Mouse (Mus musculus) cerebellum, adult 11 months (tissue): ENCODE results near the gene Cnnm4.

Source experiments
- DNase-seq: peaks from one replicate; pipeline ENCODE4 v3.0.0; 2022

The Cnnm4 gene

DNA sequence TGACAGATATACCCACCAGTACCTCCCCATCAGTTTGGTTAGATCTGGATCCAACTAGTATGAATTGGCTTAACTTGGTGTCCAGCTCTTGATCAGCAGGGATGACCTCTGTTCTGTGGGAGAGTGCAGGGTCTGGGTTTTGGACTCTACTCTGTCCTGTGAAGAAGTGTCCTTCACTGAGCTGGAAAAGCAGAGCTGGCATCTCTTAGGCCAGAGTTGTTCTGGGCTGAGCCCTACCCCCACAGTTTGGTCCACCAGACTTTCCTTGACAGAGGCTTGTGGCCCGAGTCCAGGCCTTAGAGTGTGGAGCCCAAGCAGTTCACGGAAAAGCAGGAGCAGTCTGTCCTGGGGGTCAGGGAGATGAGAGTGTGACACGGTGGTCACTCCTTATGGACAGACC is 3.2 kb downstream of the Cnnm4 start:
- no peak for DNase-seq

DNA sequence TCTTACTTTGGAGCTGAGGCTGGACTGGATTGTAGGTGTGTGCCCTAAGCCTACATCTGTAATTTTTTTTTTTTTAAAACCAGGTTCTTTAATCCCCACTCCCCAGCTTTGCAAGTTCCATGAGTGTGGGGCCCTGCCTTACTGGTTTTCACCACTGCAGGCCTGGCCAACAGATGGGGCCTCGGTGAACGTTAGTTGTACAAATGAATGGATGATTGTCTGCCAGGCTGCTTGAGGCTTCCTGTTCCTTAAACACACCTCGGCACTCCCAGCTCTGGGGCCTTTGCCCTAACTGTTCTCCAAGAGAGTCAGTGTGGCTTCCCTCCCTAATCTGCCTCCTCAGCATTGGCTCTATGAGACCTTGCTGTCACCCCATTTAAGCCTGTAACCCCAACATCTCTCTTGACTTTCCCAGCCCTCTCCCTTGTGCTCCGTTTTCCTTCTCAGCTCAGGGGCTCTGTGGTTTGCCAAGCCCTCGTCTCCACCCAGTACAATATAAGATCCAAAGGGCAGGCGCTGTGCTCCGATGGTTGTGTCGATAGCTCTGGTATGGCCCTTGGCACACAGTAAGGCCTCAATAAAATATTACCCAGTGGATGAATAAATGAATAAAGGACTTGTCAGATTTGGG is 4.2 kb downstream of the Cnnm4 start:
- no peak for DNase-seq

GRCm38 (mm10) chr1:36476426-36476825 is 5.0 kb downstream of the Cnnm4 start:
- DNase-seq, result no peak

GRCm38 (mm10) chr1:36478343-36478795 is 6.9 kb downstream of the Cnnm4 start:
- DNase-seq, result no peak

DNA sequence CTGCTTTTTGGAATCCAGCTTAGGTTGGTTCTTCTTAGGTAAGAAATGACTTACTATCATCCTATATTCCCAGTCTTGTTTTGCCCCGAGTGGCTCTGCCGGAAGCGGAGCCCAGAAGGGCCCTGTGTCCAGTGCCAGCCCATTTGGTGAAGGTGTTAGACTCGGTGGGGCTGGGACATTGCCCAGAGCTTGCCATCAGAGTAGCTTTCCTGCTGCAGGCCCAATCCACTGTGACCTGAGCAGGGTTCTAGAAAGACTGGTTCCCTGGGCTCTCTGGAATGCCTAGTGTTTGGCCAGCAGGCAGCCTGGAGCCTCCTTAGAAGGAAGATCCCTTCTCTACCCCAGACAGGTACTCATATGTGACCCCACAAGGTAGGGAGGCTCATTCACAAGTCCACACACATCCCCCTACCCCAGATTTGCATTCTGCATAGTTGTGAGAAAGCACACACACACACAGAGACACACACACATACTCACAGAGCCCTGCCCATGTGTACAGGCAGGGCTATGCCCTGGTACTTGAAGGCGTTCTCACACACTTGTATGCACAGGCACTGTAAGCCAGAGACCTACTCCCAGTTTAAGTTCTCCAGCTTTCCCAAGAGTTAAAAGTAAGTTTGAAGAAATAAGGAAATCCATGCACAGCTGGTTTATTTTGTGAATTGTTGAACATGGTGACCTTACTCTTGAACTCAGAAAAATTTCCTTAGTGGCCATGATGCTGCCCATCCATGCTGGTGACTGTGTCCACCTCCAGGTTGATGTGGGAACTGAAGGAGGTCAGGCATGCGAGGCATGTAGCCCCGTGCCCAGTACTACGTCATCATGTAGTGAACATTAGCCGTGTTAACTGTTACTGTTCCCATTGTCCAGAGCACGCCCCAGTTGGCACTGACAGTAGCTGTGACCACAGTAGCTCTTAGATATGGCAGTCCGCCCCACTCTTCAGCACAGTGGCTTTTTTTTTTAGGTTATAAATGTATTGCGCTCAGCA is 8.8 kb downstream of the Cnnm4 start:
- no peak for DNase-seq

DNA sequence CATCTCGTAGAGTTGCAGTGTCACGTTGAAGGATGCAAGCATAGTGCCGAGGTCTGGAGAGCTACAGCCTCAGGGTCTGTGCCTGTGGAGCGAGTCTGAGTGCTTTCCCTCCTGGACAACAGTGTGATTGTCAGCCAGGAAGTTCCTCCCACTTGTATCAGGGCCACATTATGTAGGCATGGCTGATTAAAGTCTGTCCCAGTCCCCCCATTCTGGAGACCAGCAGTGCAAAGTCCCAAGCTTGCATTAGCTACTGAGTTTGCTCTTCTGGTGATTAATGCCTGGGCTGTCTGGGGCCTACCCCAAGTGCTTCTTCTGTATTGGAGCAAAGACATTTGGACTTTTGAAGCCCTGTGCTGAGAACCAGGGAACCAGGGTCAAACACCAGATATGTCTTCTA is 12.4 kb downstream of the Cnnm4 start:
- no peak for DNase-seq

- DNase-seq, result no peak
Observed at GRCm38 (mm10) chr1:36485080-36485479, 13.7 kb downstream of the Cnnm4 start.

DNA sequence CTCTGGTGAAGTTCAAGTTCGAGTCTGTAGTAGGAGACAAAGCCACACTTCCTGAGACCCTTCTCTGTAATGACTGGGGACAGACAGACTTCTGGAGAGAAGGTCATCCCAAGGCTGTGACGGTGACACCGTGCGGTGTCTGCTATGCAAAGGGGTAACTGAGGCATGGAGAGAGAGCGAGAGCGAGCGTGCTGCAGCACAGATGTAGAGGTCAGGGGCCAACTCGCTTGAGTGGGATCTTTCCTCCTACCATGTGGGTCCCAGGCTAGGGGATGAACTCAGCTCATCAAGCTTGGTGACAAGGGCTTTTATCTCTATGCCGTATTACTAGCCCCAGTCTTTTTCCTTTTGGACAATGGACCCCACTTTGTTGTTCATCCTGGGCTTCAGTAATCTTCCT is 15.7 kb downstream of the Cnnm4 start:
- no peak for DNase-seq

GRCm38 (mm10) chr1:36489661-36490060 is 18.2 kb downstream of the Cnnm4 start:
- no peak for DNase-seq

DNA sequence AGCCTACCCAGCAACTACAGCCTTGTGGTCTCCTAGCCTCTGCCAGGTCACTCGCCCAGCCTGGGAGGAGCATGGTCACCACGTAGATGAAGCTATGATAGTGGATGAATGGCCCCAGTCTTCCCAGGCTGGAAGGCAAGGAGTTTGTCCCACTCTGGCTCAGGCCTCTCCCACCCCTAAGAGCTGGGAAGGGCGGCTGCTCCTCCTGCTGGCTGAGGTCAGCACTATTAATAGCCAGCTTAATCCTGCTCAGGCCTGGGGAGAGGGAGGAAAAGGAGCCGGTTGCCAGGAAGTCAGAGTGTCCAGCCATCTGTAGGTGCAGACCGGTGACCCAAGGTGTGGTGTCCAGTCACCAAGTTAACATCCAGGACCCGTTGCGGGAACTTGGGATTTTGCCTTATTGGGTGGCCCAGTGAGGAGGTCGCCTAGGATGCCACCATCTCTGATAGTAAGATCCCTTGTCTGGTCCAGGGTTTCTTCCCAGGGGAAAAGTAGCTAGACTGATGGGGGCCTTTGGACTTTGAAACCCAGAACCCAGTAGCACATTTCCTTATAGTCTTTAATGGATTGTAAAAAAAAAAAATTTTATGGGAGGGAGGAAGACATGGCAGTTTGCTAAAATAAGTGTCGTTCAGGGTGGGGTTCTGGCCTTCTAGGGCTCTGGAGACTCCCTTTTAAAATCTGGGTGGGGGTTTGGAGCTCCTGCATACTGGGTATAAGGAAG is 21.2 kb downstream of the Cnnm4 start:
- peak; percentile 86 for DNase-seq

DNA sequence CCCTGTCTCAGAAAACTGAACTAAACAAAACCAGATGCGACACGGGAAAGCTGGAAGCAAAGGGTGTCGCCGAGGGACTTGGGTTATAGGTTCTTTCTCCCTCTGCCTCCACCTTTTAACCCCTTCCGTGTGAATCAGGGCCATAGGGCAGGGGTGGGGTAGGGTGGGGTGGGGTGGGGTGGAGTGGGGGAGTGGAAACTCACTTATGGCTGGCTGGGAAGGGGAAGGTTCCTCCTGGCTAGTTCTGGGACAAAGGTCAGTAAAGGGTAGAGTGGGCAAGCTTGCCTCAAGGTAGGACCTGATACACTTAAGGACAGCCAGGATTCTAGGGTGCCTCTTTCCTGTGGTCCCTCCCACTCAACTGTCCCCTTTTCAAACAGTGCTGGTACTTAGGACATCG is 21.9 kb downstream of the Cnnm4 start:
- DNase-seq, result no peak

DNA sequence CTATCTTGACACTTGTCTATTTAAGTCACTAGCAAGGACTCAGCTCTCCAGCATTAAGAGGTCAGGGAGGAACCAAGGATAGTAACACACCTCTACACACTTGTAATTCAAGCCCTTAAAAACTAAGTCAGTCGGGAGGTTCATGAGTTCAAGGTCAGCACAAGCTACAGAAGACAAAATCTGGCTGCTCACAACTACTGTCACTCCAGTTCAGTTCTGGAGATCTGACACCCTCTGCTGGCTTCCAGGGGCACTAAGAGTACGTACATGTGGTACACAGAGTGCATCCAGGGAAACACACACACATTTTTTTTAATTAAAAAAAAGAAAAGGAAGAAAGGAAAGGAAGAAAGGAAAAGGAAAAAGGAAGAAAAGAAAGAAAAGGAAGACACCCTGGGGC is 25.3 kb downstream of the Cnnm4 start:
- DNase-seq, result no peak

GRCm38 (mm10) chr1:36497312-36497711 is 25.9 kb downstream of the Cnnm4 start:
- no peak for DNase-seq

- DNase-seq, result peak; percentile 80
Observed at GRCm38 (mm10) chr1:36501261-36501660, 29.8 kb downstream of the Cnnm4 start.

DNA sequence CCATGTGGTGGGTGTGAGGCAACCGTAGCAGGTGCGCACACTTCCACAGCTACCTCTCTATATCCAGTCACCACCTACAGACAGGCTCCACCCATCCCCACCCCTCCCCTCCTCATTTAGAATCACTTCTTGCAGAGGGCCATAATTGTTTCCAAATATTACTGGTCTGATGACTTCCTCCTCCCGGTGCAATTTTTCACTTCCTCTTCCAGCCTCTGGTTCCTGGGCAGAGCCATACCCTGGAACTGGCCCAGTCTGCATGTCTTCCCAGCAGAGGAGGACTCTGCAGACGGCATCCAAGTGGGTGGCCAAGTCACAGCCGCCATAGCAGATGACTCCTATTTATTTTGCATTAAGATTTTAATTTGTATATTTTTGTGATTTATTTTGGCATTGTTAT is 36.8 kb downstream of the Cnnm4 start:
- no peak for DNase-seq

DNA sequence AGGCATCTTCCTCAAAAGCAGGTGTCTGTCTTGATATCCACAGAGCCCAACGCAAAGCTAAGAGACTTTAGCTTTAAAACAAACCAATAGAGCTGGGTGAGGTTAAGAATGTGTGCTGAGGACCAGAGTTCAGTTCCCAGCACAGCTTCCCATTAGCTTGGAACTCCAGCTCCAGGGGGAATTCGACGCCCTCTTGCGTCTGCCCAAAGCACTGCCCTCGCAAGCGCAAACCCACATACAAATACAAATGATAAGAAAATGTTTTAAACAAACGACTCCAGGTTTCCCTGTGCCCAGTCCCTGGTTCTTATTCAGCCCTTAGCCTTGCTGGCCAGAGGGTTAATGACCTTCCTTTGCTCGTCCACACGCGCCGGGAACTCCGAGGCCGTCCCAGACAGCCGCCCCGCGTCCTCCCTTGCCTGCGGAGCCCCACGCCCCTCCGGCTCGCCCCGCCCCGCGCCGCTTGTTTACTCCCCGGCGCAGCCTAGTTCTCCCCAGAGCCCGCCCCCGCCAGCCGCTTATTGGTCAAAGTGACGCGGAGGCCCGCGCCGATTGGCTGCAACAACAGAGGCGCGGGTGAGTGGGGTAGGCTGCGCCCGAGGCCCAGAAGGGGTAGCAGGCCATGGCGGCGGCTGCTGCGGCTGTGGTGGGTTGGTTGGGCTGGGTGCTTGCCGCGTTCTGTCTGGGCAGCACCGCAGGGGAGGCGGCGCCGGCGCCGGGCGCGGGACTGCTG is 40.0 kb downstream of the Cnnm4 start, which contains the start of gene Cnnm3:
Gene Cnnm3 (plus strand): TSS at position 579 of the 733 bp plus-strand sequence.
- DNase-seq, result peak; percentile 99

- DNase-seq, result peak; percentile 60
Observed at GRCm38 (mm10) chr1:36512089-36512965, 40.9 kb downstream of the Cnnm4 start.

DNA sequence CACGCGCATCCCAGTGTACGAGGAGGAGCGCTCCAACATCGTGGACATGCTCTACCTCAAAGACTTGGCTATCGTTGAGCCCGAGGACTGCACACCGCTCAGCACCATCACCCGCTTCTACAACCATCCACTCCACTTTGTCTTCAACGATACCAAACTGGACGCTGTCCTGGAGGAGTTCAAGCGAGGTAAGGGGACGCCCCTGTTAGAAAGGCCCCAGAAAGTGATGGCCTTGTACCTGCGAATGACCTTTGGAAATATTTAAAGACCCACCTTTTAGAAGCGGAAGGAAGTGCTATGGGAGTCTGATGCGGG is 41.5 kb downstream of the Cnnm4 start:
- DNase-seq, result no peak

GRCm38 (mm10) chr1:36513310-36513709 is 41.9 kb downstream of the Cnnm4 start:
- DNase-seq, result no peak

GRCm38 (mm10) chr1:36513718-36514117 is 42.3 kb downstream of the Cnnm4 start:
- DNase-seq, result no peak

DNA sequence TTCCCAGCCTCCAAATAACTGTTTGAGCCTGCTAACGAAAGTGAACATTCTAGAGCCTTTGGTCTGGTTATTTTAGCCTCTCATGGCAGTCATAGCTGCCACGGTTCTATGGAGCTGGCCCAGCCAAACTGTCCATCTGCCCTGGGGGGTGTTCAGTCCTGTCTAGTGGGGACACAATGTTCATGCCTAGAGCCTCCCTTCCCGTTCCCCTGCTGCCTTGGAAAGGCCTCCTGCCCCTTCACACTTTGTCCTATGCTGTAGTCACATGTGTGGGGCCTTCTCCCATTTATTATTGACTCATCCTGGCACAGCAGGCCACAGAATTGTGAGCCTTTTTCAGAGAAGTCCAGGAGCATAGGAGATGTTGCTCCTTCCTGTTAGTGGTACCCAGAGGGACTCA is 46.8 kb downstream of the Cnnm4 start:
- no peak for DNase-seq

DNA sequence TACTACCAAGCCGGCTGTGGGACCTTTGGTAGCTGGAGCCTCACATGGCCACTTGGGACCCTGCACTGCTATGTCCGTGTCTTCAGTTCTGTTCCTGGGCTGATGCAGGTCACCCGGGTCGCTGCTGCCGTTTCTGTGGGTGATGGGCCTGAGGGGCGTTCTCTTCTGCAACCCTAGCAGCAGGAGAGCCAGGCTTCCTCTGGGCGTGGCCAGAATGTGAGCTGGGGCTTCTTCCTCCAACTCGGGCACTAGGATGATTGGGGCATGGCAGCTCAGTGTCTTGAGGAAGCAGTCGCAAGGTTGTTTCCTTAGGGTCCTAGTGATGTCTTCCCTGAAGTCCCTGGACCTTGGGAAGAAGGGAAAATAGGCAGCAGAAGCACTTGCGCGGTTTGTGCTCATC is 48.2 kb downstream of the Cnnm4 start:
- no peak for DNase-seq
